ENCODE assay signal across 8 mouse cellular contexts in the genomic region with DNA sequence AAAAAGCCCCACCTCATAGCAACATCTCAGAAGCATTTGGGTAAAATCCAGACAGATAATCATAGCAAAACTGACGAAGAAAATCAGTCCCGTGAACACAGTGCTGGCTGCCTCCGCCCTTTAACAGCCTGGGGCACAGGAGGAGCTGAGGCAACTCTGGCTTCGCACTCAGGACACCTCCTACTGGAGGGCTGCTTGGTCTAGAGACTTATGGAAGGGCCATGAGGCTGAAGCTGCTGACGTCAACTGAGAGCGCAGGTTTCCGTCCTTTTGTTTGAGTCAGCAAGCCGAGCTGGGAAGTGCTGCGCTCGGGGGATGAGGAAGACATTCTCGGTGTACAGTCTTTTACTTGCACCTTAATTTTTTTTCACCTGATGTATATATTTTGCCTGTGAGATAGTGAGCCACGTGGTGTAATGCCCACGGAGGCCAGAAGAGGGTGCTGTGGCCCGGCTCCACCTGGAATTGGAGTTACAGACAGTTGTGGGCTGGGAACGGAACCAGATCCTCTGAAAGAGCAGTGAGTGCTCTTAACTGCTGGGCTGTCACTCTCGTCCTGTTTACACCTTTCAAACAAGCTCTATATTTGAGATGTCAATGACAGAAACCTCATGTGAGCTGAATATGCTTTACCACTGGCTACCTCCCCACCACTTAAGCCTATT. TPM values are rescaled to one million over a fixed set of nuclear protein-coding genes. Genes with fewer than 3 reads are reported as not detected.
DNase-seq lines count a peak whose midpoint lies in the region; ATAC-seq and TF ChIP-seq lines count a peak whose summit lies in the region.

No protein-coding gene starts in this region.

- H3K4me3 ChIP-seq in kidney, postnatal 0 days (replicated peaks; ENCODE audit: low read depth, low read length) = no peak overlapping the region
- H3K4me3 ChIP-seq in E14TG2a.4 (replicated peaks; ENCODE audit: low read length) = no peak overlapping the region
- H3K4me3 ChIP-seq in bone marrow macrophage, adult 2 months (ENCODE audit: insufficient read depth, low read length) = no peak overlapping the region

- no peaks in the 10 kb centered on the region for H3K4me1 ChIP-seq in kidney, postnatal 0 days (replicated peaks; ENCODE audit: insufficient read depth, low read length)
- H3K4me1 ChIP-seq in E14TG2a.4 (replicated peaks; ENCODE audit: low read depth, low read length) = peaks cover 13% of the 10 kb centered on the region
- H3K4me1 ChIP-seq in bone marrow macrophage, adult 2 months (ENCODE audit: control insufficient read depth, insufficient read depth, low read length) = no peaks in the 10 kb centered on the region

- H3K4me2 ChIP-seq in kidney, postnatal 0 days (ENCODE audit: low read length) = no peak overlapping the region

- TF ChIP-seq CTCF in kidney, postnatal 0 days (IDR thresholded peaks at IDR 0.05; ENCODE audit: low read depth) = peak; percentile 55
- peak; percentile 84 for TF ChIP-seq CTCF in E14TG2a.4 (conservative IDR thresholded peaks at IDR 0.05; ENCODE audit: low read length)
- peak; percentile 47; the same call in 1 of the 2 replicates for TF ChIP-seq CTCF in bone marrow macrophage, adult 2 months (IDR thresholded peaks at IDR 0.05; ENCODE audit: low read depth, low read length)

- 75% methylated on average over 16 of the region's 16 CpGs for WGBS in kidney, postnatal 0 days

- no peak overlapping the region for H3K27ac ChIP-seq in kidney, postnatal 0 days
- no peak overlapping the region for H3K27ac ChIP-seq in bone marrow macrophage, adult 2 months (ENCODE audit: insufficient read depth, low read depth, low read length)

- DNase-seq in kidney, postnatal 0 days (ENCODE audit: low spot score) = no peak
- no peak for DNase-seq in kidney, postnatal 10 days
- DNase-seq in right cerebral cortex, postnatal 36 days (ENCODE audit: low spot score in 2 of 2) = no peak
- no peak for DNase-seq in left cerebral cortex, adult 9 months (ENCODE audit: low spot score in 2 of 2)

- no peak overlapping the region for H3K9ac ChIP-seq in kidney, postnatal 0 days (ENCODE audit: low read depth, low read length)

- ATAC-seq in kidney, postnatal 0 days (replicated peaks; ENCODE audit: low FRiP score, low read depth) = no peak
- ATAC-seq in megakaryocyte progenitor cell, adult 5-6 weeks (replicated peaks; ENCODE audit: poor library complexity) = peak; percentile 65
- ATAC-seq in inflammation-experienced regulatory T-cells, adult 6 months = no peak

- no peak for TF ChIP-seq POLR2A in bone marrow macrophage, adult 2 months (IDR thresholded peaks at IDR 0.05; ENCODE audit: borderline replicate concordance, low read depth, low read length)

- no peaks in the 10 kb centered on the region for H3K27me3 ChIP-seq in kidney, postnatal 0 days (ENCODE audit: insufficient read depth, low read length)
- H3K27me3 ChIP-seq in E14TG2a.4 (ENCODE audit: insufficient read depth, low read length) = peaks cover 32% of the 10 kb centered on the region

- no peaks in the 10 kb centered on the region for H3K9me3 ChIP-seq in kidney, postnatal 0 days (replicated peaks; ENCODE audit: low read length)
- H3K9me3 ChIP-seq in E14TG2a.4 (ENCODE audit: low read length) = peaks cover 7% of the 10 kb centered on the region

- peaks cover 3% of the 10 kb centered on the region; the same call in 1 of the 2 replicates for H3K36me3 ChIP-seq in kidney, postnatal 0 days (ENCODE audit: insufficient read depth, low read length)
- no peaks in the 10 kb centered on the region for H3K36me3 ChIP-seq in E14TG2a.4 (ENCODE audit: insufficient read depth, low read length)

RNA-seq across cellular contexts. Expression of a gene that starts 18.5 kb away (rescaled TPM):
- 1.7 and 2.0 TPM in 2 replicates for polyA plus RNA-seq in kidney, postnatal 0 days (2015; fragmentation: Nextera tagmentation; extraction: Ambion mirVana)
- polyA plus RNA-seq in bone marrow macrophage, adult 2 months (2012; ENCODE audit: insufficient read depth, insufficient read length, missing spikeins) = not detected in 2 replicates
- 0.17 and 0.47 TPM in 2 replicates for total RNA-seq in megakaryocyte progenitor cell, adult 5-6 weeks (2015)
- total RNA-seq in megakaryocyte progenitor cell, adult 5-6 weeks (2017) = 0.33 and 0.95 TPM in 2 replicates
- polyA plus RNA-seq in inflammation-experienced regulatory T-cells, adult 6 months (2017; shearing (Covaris generic)) = 10 to 100 TPM; 14.0 to 48.5 (median 47.5) TPM
